Mouse (Mus musculus): ENCODE measurements around the gene Orai1. TPM values are rescaled to one million over a fixed set of nuclear protein-coding genes. Genes with fewer than 3 reads are reported as not detected.

Orai1 gene
- polyA plus RNA-seq, 2 experiments = 20.7 to 25.0 TPM

DNA sequence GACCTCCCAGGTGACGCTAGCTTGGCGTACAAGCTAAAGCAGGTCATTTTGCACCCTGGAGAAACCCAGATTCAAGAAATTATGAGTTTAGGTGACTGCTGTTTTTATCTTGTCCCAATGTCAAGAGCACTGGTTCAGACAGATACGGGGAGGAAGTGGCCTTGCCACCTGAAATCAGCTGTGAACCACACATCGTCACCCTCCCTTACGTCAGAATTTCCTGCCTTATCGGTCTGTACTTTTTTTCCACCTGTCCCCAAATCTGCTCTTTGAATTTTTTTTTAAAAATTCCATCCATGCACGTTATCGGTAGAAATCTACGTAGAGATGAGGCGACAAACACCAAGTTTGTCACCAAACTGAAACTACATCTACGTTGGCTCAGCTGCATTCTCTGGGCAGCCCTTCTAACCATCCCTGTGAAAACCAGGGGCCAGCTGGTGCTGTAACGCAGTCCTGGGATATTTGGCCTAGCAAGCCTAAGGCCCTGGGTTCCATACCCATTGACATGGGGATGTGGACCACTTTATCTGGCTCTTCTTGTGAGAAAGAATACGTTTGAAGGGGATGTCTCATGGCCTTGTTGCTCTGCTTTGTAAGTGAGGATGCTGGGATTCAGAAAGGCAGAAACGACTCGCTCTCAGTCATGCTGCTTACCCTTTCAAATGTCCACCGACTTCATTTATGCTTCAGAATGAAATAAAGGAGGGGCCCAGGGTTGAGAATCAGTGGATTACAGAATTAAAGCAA lies 24.3 kb upstream of the Orai1 start:
- H3K27me3 ChIP-seq (ENCODE audit: control insufficient read depth, insufficient read depth, low read length) = no peaks in the 10 kb centered on the region
- WGBS = 19% methylated on average over 16 of the region's 16 CpGs
- peaks cover 34% of the 10 kb centered on the region for H3K4me1 ChIP-seq (ENCODE audit: control insufficient read depth, insufficient read depth, low read length)
- no peaks in the 10 kb centered on the region for H3K36me3 ChIP-seq (ENCODE audit: control insufficient read depth, insufficient read depth, low read length)
- no peak for DNase-seq (ENCODE audit: low spot score)
- no peaks in the 10 kb centered on the region for H3K9me3 ChIP-seq (ENCODE audit: control insufficient read depth, low read length)
- H3K27ac ChIP-seq (replicated peaks; ENCODE audit: low read depth, low read length) = no peak overlapping the region
- no peak for TF ChIP-seq POLR2A (IDR thresholded peaks at IDR 0.05; ENCODE audit: borderline replicate concordance, extremely low read depth, insufficient read depth, insufficient read length)
- H3K4me2 ChIP-seq (replicated peaks; ENCODE audit: low read depth, low read length, severe bottlenecking) = peak overlapping the region; percentile 99
- ATAC-seq (ENCODE audit: low FRiP score, low read depth) = no peak
- peak overlapping the region; percentile 74 for H3K4me3 ChIP-seq (replicated peaks; ENCODE audit: low read length)
- 0 out of 2 replicates have a peak overlapping the region, but pooled peaks have one; percentile 83 for H3K9ac ChIP-seq (ENCODE audit: low read depth, low read length, severe bottlenecking)

DNA sequence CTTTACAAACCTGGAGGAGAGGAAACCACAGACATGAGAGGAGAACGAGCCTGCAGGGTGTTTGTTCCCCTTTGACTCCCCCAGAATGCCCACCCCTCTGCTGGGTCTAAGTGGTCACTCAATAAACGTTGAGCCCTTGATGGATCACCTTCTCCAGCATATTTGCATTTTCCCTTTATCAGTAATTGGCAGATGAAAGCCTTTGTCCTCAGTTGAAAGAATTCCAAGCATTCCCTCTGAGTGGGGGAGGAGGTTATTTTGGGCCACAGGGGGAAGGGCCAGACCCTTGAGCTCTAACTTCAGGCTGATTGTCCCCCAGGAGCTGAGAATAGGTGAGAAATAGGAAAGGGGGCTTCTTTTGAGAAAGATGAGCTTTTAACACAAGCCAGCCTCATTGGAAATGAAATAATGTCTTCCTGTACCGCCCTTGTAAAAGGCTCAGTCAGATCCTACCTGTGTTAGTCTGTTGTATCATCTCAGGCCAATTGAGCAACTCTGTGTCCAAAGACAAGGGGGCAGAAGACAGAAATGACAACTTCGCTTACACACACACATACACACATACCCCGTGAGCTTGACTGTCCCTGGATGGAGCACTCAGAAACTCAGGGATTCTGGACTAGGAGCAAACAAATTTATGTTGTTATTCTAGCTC lies 23.4 kb upstream of the Orai1 start:
- H3K4me2 ChIP-seq (replicated peaks; ENCODE audit: low read depth, low read length, severe bottlenecking) = no peak overlapping the region; the same call in 1 of the 2 replicates
- H3K4me3 ChIP-seq (replicated peaks; ENCODE audit: low read length) = no peak overlapping the region
- WGBS = 24% methylated on average over 5 of the region's 5 CpGs
- no peak overlapping the region for H3K9ac ChIP-seq (ENCODE audit: low read depth, low read length, severe bottlenecking)
- peaks cover 27% of the 10 kb centered on the region for H3K4me1 ChIP-seq (ENCODE audit: control insufficient read depth, insufficient read depth, low read length)
- DNase-seq (ENCODE audit: low spot score) = no peak
- no peak for TF ChIP-seq POLR2A (IDR thresholded peaks at IDR 0.05; ENCODE audit: borderline replicate concordance, extremely low read depth, insufficient read depth, insufficient read length)
- no peaks in the 10 kb centered on the region for H3K9me3 ChIP-seq (ENCODE audit: control insufficient read depth, low read length)
- H3K36me3 ChIP-seq (ENCODE audit: control insufficient read depth, insufficient read depth, low read length) = no peaks in the 10 kb centered on the region
- H3K27me3 ChIP-seq (ENCODE audit: control insufficient read depth, insufficient read depth, low read length) = no peaks in the 10 kb centered on the region
- no peak overlapping the region for H3K27ac ChIP-seq (replicated peaks; ENCODE audit: low read depth, low read length)
- ATAC-seq (ENCODE audit: low FRiP score, low read depth) = no peak

DNA sequence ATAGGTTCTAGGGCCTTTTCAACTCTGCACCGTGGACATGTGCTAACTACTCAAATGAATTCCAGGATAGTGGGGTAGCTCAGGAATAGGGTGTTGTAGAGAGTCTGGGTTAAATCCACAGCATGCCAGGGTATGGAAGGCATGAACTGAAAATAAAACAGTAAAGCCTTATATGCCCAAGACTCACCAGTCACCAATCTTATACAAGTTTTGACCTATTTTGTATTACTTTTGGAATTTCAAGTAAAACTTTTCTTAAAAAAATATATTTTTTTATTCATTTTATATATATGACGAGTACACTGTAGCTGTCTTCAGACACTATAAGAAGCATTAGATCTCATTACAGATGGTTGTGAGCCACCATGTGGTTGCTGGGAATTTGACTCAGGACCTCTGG lies 21.1 kb upstream of the Orai1 start:
- Histone ChIP-seq H3K9me3 (ENCODE audit: control insufficient read depth, low read length) (no peaks in the 10 kb centered on the region), H3K4me2 (replicated peaks; ENCODE audit: low read depth, low read length, severe bottlenecking) (peak overlapping the region; percentile 39), H3K9ac (ENCODE audit: low read depth, low read length, severe bottlenecking) (peak overlapping the region; percentile 40), H3K27ac (replicated peaks; ENCODE audit: low read depth, low read length) (peak overlapping the region; percentile 72), H3K4me3 (replicated peaks; ENCODE audit: low read length) (peak overlapping the region; percentile 19), H3K36me3 (ENCODE audit: control insufficient read depth, insufficient read depth, low read length) (no peaks in the 10 kb centered on the region), H3K27me3 (ENCODE audit: control insufficient read depth, insufficient read depth, low read length) (no peaks in the 10 kb centered on the region), H3K4me1 (ENCODE audit: control insufficient read depth, insufficient read depth, low read length) (peaks cover 15% of the 10 kb centered on the region)
- no peak for ATAC-seq (ENCODE audit: low FRiP score, low read depth)
- no peak for TF ChIP-seq POLR2A (IDR thresholded peaks at IDR 0.05; ENCODE audit: borderline replicate concordance, extremely low read depth, insufficient read depth, insufficient read length)
- no peak for DNase-seq (ENCODE audit: low spot score)
- 16% methylated on average over 2 of the region's 2 CpGs for WGBS

DNA sequence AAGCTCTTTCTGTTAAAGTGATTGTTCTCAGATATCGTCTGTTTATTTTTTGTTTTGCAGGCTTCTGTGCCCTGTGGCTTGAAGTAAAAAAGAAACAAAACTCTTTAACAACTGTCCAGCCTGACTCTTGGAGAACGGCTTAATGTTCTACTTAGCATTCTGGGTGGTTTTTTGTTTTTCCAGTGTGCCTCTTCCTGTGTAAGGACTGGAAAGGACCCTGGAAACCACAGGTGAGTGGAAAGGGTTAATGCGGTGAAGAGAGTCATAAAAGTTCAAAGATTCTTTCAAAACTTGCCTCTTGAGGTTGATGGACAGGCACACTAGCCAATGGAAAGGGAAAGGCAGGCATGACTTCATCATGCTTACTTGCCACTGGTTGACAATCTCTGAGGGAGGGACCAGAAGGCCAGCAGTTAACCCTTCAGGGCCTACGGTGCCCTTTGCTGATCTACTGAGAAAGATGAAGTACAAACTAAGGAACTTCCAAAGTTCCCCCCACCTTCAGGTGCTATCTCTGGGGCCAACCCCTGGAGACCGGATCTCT lies 20.5 kb upstream of the Orai1 start:
- ATAC-seq (ENCODE audit: low FRiP score, low read depth) (peak; percentile 96), DNase-seq (ENCODE audit: low spot score) (peak; percentile 99)
- no peaks in the 10 kb centered on the region for H3K36me3 ChIP-seq (ENCODE audit: control insufficient read depth, insufficient read depth, low read length)
- H3K4me2 ChIP-seq (replicated peaks; ENCODE audit: low read depth, low read length, severe bottlenecking) = peak overlapping the region; percentile 39
- 3% methylated on average over 5 of the region's 5 CpGs for WGBS
- TF ChIP-seq POLR2A (IDR thresholded peaks at IDR 0.05; ENCODE audit: borderline replicate concordance, extremely low read depth, insufficient read depth, insufficient read length) = no peak
- no peaks in the 10 kb centered on the region for H3K27me3 ChIP-seq (ENCODE audit: control insufficient read depth, insufficient read depth, low read length)
- H3K4me3 ChIP-seq (replicated peaks; ENCODE audit: low read length) = peak overlapping the region; percentile 19
- peak overlapping the region; percentile 40 for H3K9ac ChIP-seq (ENCODE audit: low read depth, low read length, severe bottlenecking)
- H3K9me3 ChIP-seq (ENCODE audit: control insufficient read depth, low read length) = no peaks in the 10 kb centered on the region
- peak overlapping the region; percentile 72 for H3K27ac ChIP-seq (replicated peaks; ENCODE audit: low read depth, low read length)
- peaks cover 15% of the 10 kb centered on the region for H3K4me1 ChIP-seq (ENCODE audit: control insufficient read depth, insufficient read depth, low read length)

DNA sequence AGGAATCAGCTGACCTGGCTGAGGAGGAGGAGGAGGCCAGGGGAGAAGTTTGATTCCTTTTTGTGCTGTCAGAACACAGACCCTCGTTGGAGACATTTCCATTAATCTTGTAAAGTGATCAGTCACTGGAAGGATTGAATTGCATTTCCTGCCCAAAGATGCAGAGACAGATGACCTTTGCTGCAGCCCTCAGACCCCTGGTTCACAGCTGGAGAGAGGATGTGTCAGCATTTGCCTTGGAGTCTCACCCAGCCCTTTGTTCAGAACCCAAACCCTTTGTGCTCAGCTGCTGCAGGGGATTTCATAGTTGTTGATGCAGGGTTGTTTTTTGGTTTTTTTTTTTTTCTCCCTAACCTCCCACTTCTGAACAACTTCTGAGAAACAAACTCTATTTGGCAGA lies 20.0 kb upstream of the Orai1 start:
- DNase-seq (ENCODE audit: low spot score) (no peak), ATAC-seq (ENCODE audit: low FRiP score, low read depth) (peak; percentile 2; the same call in 1 of the 2 replicates)
- 10% methylated on average over 1 of the region's 1 CpGs for WGBS
- H3K27me3 ChIP-seq (ENCODE audit: control insufficient read depth, insufficient read depth, low read length) = no peaks in the 10 kb centered on the region
- no peak overlapping the region for H3K4me2 ChIP-seq (replicated peaks; ENCODE audit: low read depth, low read length, severe bottlenecking)
- H3K4me1 ChIP-seq (ENCODE audit: control insufficient read depth, insufficient read depth, low read length) = peaks cover 12% of the 10 kb centered on the region
- no peaks in the 10 kb centered on the region for H3K9me3 ChIP-seq (ENCODE audit: control insufficient read depth, low read length)
- no peak overlapping the region; the same call in 1 of the 2 replicates for H3K9ac ChIP-seq (ENCODE audit: low read depth, low read length, severe bottlenecking)
- no peaks in the 10 kb centered on the region for H3K36me3 ChIP-seq (ENCODE audit: control insufficient read depth, insufficient read depth, low read length)
- H3K27ac ChIP-seq (replicated peaks; ENCODE audit: low read depth, low read length) = peak overlapping the region; percentile 43; the same call in 1 of the 2 replicates
- H3K4me3 ChIP-seq (replicated peaks; ENCODE audit: low read length) = peak overlapping the region; percentile 19
- no peak for TF ChIP-seq POLR2A (IDR thresholded peaks at IDR 0.05; ENCODE audit: borderline replicate concordance, extremely low read depth, insufficient read depth, insufficient read length)

Data from limb, embryonic 14.5 days (tissue).